Mouse (Mus musculus): ENCODE measurements around the gene Rap1a. TPM values are rescaled to one million over a fixed set of nuclear protein-coding genes. Genes with fewer than 3 reads are reported as not detected.

The Rap1a gene
- total RNA-seq, 4 experiments from 2014 or later, result 86.5 to 102 (median 97.8) TPM

GRCm38 (mm10) chr3:105763132-105763851, 37.8 kb downstream of the Rap1a start:
- no peak for DNase-seq (ENCODE audit: low spot score)

GRCm38 (mm10) chr3:105760063-105760462, 41.1 kb downstream of the Rap1a start:
- DNase-seq (ENCODE audit: low spot score), result no peak

GRCm38 (mm10) chr3:105758658-105759057, 42.5 kb downstream of the Rap1a start:
- peak; percentile 20 for DNase-seq (ENCODE audit: low spot score)

DNA sequence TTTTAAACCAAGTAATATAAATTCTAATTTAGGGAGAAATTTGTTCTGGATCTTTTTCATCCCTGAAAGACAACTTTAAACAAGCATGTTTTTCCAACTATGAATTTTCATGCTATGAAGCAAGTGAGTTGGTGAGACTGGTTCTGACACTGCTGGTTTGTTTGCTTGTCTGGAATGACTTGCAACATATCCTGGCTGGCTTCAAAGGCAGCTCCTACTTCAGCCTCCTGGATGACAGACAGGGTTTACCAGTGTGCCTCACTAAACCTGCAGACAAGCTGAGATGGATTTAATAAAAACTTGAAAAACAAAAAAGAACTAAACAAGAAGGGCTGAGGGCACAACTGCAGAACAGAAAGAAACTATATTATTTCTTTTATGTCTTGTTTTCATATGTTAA, 43.0 kb downstream of the Rap1a start:
- DNase-seq (ENCODE audit: low spot score), result peak; percentile 23

- no peak for DNase-seq (ENCODE audit: low spot score)
Observed at GRCm38 (mm10) chr3:105757323-105758083, 43.6 kb downstream of the Rap1a start.

DNA sequence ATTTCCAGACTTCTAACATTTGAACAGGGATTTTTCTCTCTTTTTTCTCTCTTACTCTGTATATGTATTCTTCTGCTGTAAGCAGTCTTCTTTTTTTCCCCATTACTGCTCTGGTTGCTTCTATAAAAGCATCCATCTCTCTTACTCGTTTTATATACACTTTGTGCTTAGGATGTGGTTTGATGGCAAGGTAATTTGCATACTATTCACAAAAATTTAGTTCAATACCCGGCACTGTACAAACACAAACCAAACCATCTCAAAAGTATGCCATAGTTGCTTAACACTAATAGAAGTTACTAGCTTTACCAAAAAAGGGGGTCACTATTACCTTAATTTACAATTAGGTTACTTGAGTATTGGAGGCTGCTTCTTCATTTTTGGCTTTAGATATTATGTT, 44.6 kb downstream of the Rap1a start:
- DNase-seq (ENCODE audit: low spot score), result no peak

DNA sequence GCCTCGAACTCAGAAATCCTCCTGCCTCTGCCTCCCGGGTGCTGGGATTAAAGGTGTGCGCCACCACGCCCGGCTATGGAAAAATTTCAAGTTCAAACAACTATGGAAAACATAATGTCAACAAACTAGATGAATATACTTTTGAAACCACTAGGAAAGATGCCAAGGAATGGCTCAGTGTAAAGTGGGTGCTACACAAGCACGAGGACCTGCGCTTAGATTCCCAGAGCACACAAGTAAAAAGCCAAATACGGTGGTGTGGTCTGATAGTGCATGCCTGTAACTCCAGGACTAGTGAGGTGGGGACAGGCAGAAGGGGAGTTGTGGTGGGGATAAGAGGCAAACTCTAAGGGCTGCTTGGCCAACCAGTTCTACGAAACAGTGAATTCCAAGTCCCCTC, 46.0 kb downstream of the Rap1a start:
- no peak for DNase-seq (ENCODE audit: low spot score)

DNA sequence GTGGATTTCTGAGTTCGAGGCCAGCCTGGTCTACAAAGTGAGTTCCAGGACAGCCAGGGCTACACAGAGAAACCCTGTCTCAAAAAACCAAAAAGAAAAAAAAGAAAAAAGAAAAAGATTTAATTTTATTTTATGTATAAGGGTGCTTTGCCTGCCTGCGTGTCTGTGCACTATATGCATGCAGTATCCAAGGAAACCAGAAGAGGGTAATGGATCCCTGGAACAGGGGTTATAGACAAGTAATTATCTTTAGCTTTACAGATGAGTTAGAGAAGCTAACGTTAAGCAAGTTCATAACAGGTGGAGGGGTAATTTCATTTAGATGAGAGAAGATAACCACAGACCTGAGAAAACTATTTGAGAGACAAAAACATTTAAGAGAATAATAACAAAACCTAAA, 47.0 kb downstream of the Rap1a start:
- no peak for DNase-seq (ENCODE audit: low spot score)

DNA sequence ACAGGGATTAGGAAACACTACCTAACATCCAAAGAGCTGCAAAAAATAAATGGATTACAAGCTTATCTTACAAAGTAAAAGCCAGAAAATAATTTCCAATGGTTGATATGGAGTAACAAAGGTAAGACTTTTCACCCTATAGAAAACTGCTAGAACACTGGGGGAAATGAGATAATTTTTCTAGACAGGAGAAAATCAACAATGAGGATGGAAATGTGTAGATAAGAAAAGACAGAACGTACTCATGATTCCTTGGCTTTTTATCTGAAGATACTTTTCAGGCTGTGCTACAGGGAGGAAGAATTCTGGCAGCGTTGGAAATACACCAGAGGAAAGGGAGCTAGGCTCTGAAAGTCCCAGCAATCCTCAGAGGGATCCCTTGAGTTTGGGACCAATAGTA, 50.3 kb downstream of the Rap1a start:
- no peak for DNase-seq (ENCODE audit: low spot score)

- no peak for DNase-seq (ENCODE audit: low spot score)
Observed at GRCm38 (mm10) chr3:105746542-105746941, 54.6 kb downstream of the Rap1a start.

GRCm38 (mm10) chr3:105737666-105738065, 63.5 kb downstream of the Rap1a start:
- DNase-seq (ENCODE audit: low spot score), result no peak

DNA sequence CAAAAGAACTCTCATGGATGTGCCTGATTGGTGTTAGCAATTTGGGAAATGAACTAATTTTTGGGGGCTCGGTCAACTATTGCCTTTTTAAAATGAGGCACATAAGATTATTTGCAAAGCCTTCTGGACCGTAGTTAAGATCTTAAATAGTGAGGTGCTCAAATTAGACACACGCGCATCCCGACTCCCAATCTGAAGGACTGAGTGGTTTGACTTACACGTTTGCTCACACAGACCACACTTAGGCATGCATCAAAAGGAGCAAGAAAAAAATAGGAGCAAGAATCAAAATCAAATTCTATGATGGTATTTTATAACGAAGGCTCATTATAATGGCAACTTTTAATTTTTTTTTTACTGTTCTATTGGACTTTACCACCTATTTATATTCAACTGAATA, 64.1 kb downstream of the Rap1a start:
- DNase-seq (ENCODE audit: low spot score), result no peak

- no peak for DNase-seq (ENCODE audit: low spot score)
Observed at GRCm38 (mm10) chr3:105736148-105736547, 65.0 kb downstream of the Rap1a start.

DNA sequence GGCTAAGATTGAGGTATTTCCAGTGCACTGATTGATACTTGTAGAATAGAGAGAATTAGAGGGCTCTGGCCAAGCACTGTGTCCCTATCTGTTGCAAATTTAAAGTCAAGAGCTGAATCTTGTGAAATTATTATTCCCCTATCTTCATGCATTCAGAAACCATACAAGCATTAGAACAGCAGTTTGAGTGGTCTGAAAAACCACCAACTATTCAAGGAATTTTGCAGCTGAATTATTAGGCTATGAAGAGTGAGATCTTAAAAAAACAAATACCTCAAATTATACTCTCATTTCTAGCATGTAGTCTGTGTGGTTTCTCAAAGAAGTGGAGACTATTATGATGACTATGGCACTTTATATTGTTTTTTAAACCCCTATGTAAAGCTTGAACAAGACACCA, 65.9 kb downstream of the Rap1a start:
- DNase-seq (ENCODE audit: low spot score), result no peak

DNA sequence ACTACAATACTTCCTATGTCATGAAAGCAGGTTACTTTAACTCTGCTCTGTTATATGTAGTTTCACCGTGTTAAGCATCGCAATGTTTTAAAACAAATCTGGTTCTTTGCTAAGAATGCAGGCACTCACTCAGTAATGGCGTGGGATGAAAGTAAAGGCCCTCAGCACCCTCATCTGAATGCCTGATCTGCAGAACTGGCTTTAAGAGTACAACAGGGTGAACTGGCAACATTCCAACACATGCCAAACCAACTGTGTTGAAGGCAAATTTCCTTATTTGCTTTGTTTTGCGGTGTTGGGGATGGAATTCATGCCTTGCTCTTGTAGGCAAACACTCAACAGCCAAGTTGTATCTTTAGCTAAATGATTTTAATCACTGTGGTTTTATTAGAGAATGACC, 67.6 kb downstream of the Rap1a start:
- no peak for DNase-seq (ENCODE audit: low spot score)

GRCm38 (mm10) chr3:105732360-105732759, 68.8 kb downstream of the Rap1a start:
- DNase-seq (ENCODE audit: low spot score), result no peak

DNA sequence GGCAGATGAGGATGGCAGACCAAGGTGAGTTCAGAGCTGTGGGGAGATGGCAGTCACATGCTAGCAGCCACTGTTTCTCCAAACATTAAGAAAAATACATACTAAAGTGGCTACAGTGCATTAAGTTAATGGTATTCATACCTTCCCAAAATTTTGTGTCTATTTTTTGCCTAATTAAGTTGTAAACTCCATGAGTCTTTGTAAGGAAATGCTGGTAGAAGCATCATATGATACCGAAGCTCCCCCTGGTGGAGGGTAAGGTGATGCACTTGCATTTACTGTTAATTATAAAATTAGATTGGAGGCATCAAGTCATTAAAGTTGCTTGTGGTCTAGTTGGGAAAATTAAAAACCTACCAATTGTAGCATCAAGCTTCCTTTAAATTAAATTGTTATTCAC, 75.1 kb downstream of the Rap1a start:
- DNase-seq (ENCODE audit: low spot score), result peak; percentile 81

DNA sequence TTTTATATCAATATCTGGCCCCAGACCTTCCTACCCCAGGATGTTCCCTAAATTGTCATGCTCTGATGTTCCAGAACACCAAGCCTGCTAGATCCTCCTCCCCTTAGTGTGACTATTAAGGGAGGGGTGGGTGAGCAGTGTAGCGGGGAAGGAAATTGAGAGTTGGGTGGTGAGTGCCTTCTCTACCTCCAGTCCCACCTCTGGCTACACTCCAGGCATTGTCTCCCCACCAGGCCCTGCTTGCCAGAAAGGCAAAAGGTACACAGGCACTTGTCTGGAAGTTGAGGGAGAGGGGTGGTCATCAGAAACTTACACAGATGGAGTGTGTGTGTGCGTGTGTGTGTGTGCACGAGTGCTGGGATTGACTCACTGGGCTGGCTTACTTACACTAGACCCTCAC, 78.6 kb downstream of the Rap1a start:
- no peak for DNase-seq (ENCODE audit: low spot score)

DNA sequence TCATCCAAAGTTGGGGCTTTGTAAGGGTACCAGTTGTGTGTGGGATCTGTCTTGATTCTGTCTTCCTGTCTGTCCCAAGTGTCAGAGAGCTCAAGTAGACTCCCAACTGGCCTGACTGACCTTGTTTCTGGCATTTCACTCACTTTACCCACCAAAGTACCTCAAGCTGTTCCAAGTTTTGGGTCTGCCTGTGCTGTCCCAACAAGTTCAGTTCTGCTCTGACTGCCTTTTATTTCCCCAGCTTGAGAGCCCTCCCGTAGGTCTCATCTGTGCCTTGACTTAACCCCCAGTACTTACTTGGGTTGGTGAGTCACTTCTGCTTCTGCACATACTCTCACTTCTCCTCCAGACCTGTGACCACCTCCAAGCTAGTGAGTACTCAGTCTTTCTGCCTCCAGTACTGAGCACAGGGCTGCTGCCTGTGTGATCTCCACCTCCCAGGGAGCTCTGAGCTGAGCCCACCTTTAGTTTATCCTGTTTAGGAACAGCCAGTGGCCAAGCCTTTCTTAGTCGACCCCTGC, 79.4 kb downstream of the Rap1a start:
- DNase-seq (ENCODE audit: low spot score), result no peak

DNA sequence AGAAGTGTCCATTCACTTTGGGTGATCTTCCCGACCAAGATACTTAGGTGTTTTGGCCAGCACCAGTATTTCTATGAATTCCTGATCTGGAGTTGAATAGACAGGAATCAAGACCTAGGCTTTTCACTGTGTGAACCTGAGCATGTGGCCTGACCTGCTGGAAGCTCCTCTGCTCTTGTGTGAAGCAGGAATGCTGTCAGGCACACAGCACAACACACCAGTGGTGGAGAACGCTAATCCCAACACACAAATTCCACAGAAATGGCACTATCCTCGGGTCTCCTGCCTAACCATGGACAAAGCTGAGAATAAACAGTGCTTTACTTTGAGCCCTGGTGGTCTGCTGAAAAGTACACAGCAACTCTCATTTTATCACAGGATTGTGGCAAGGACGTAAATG, 80.6 kb downstream of the Rap1a start:
- DNase-seq (ENCODE audit: low spot score), result no peak

DNA sequence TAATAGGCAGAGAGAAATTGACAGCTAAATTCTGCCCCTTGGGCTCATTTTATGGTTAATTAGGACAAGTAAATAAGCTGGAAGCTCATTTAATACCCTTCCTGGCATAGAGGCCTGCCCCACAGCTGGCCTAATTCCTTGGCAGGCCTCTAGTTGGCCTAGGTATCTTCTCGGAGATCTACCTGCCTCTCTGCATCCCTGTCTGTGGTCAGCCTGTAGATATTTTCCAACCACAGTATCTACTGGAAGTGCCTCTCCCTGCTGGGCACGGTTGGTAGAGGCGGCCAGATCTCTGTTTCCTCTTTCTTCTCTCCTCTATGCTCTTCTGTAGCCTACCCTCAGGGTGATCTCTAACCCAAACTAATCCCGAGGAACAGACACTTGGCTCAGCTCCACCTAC, 81.2 kb downstream of the Rap1a start:
- DNase-seq (ENCODE audit: low spot score), result no peak

- DNase-seq (ENCODE audit: low spot score), result no peak
Observed at GRCm38 (mm10) chr3:105718746-105719145, 82.4 kb downstream of the Rap1a start.

Measured in heart, adult 8-10 months (tissue).